Comparison of ENCODE assay signal across 9 mouse cellular contexts in genomic region chr13:99541429-99542267, GRCm38 (mm10). TPM values are rescaled to one million over a fixed set of nuclear protein-coding genes. Genes with fewer than 3 reads are reported as not detected.
DNase-seq lines count a peak whose midpoint lies in the region; ATAC-seq and TF ChIP-seq lines count a peak whose summit lies in the region.
"Had no signal": no experiment of that assay in that cellular context is flagged by ENCODE, and none has a peak within 500 bp of the region (broad histone marks: within the 10 kb centered on the region; RNA-seq: fewer than 3 reads in every experiment).

No protein-coding gene starts in this region.

- no peaks in the 10 kb centered on the region; the same call in 1 of the 2 replicates for H3K27me3 ChIP-seq in liver, embryonic 12.5 days (replicated peaks)
- no peaks in the 10 kb centered on the region for H3K27me3 ChIP-seq in liver, postnatal 0 days (ENCODE audit: insufficient read depth, low read length)
- no peaks in the 10 kb centered on the region for H3K27me3 ChIP-seq in hindbrain, embryonic 12.5 days
- no peaks in the 10 kb centered on the region for H3K27me3 ChIP-seq in midbrain, embryonic 15.5 days (replicated peaks)

- H3K9me3 ChIP-seq in liver, embryonic 12.5 days (replicated peaks), result no peaks in the 10 kb centered on the region
- no peaks in the 10 kb centered on the region for H3K9me3 ChIP-seq in liver, postnatal 0 days (ENCODE audit: low read length)
- no peaks in the 10 kb centered on the region for H3K9me3 ChIP-seq in hindbrain, embryonic 12.5 days (replicated peaks)
- no peaks in the 10 kb centered on the region for H3K9me3 ChIP-seq in midbrain, embryonic 15.5 days

- ATAC-seq in liver, embryonic 12.5 days, result no peak
- no peak for ATAC-seq in liver, postnatal 0 days
- ATAC-seq in hindbrain, embryonic 12.5 days (ENCODE audit: low FRiP score), result peak; percentile 76
- ATAC-seq in midbrain, embryonic 15.5 days (replicated peaks), result peak; percentile 91

- peak; percentile 42 for DNase-seq in embryo, embryonic 11 days
- DNase-seq in embryo, embryonic 9.5 days (ENCODE audit: extremely low spot score), result no peak
- DNase-seq in liver, postnatal 0 days, result no peak
- DNase-seq in cerebellum, postnatal 14 days, result no peak
- DNase-seq in frontal cortex, adult 2 months (ENCODE audit: extremely low spot score in 1 of 2, low spot score in 1 of 2), result no peak
- DNase-seq: left cerebral cortex, postnatal 4 days had no signal

- H3K4me2 ChIP-seq in liver, embryonic 12.5 days, result peak overlapping the region; percentile 3; the same call in 1 of the 2 replicates
- H3K4me2 ChIP-seq in liver, postnatal 0 days (ENCODE audit: low read depth, low read length), result no peak overlapping the region
- peak overlapping the region; percentile 44 for H3K4me2 ChIP-seq in hindbrain, embryonic 12.5 days (replicated peaks)
- peak overlapping the region; percentile 42 for H3K4me2 ChIP-seq in midbrain, embryonic 15.5 days

- no peak overlapping the region for H3K27ac ChIP-seq in liver, embryonic 12.5 days
- no peak overlapping the region for H3K27ac ChIP-seq in liver, postnatal 0 days (ENCODE audit: low read depth)
- peak overlapping the region; percentile 37; the same call in 1 of the 2 replicates for H3K27ac ChIP-seq in hindbrain, embryonic 12.5 days
- H3K27ac ChIP-seq in midbrain, embryonic 15.5 days, result peak overlapping the region; percentile 46; the same call in 1 of the 2 replicates

- whole genome bisulfite sequencing in liver, embryonic 12.5 days (ENCODE audit: insufficient replicate concordance), result 26% methylated on average over 20 of the region's 21 CpGs
- WGBS in liver, postnatal 0 days (ENCODE audit: insufficient replicate concordance), result 44% methylated on average over 21 of the region's 21 CpGs
- 35% methylated on average over 21 of the region's 21 CpGs for WGBS in hindbrain, embryonic 12.5 days
- 18% methylated on average over 21 of the region's 21 CpGs for WGBS in midbrain, embryonic 15.5 days

- TF ChIP-seq CTCF in liver, postnatal 0 days (IDR thresholded peaks at IDR 0.05; ENCODE audit: low read depth), result no peak

- no peaks in the 10 kb centered on the region for H3K36me3 ChIP-seq in liver, embryonic 12.5 days
- H3K36me3 ChIP-seq in liver, postnatal 0 days (replicated peaks; ENCODE audit: insufficient read depth, low read length), result no peaks in the 10 kb centered on the region
- no peaks in the 10 kb centered on the region for H3K36me3 ChIP-seq in hindbrain, embryonic 12.5 days
- H3K36me3 ChIP-seq in midbrain, embryonic 15.5 days (replicated peaks), result no peaks in the 10 kb centered on the region

- H3K9ac ChIP-seq in liver, embryonic 12.5 days, result no peak overlapping the region
- H3K9ac ChIP-seq in liver, postnatal 0 days (replicated peaks), result no peak overlapping the region
- 0 out of 2 replicates have a peak overlapping the region, but pooled peaks have one; percentile 29 for H3K9ac ChIP-seq in hindbrain, embryonic 12.5 days
- 0 out of 2 replicates have a peak overlapping the region, but pooled peaks have one; percentile 27 for H3K9ac ChIP-seq in midbrain, embryonic 15.5 days

- no peak overlapping the region for H3K4me3 ChIP-seq in liver, embryonic 12.5 days
- H3K4me3 ChIP-seq in liver, postnatal 0 days (ENCODE audit: low read depth, low read length), result no peak overlapping the region
- H3K4me3 ChIP-seq in hindbrain, embryonic 12.5 days, result no peak overlapping the region
- H3K4me3 ChIP-seq in midbrain, embryonic 15.5 days, result peak overlapping the region; percentile 24

- H3K4me1 ChIP-seq in liver, embryonic 12.5 days, result no peaks in the 10 kb centered on the region
- H3K4me1 ChIP-seq in liver, postnatal 0 days (ENCODE audit: insufficient read depth), result no peaks in the 10 kb centered on the region
- H3K4me1 ChIP-seq in hindbrain, embryonic 12.5 days, result peaks cover 15% of the 10 kb centered on the region
- peaks cover 21% of the 10 kb centered on the region for H3K4me1 ChIP-seq in midbrain, embryonic 15.5 days

- no peak for TF ChIP-seq EP300 in liver, postnatal 0 days (IDR thresholded peaks at IDR 0.05; ENCODE audit: low read depth)

RNA-seq across cellular contexts. Expression of gene Map1b, which starts 25.3 kb away (rescaled TPM):
- 11.2 and 12.7 TPM in 2 replicates for polyA plus RNA-seq in liver, embryonic 12.5 days (2016; fragmentation: Nextera tagmentation; extraction: Ambion mirVana)
- 1.2 and 1.3 TPM in 2 replicates for polyA plus RNA-seq in liver, postnatal 0 days (2015; fragmentation: Nextera tagmentation; extraction: Ambion mirVana)
- polyA plus RNA-seq in hindbrain, embryonic 12.5 days (2016; fragmentation: Nextera tagmentation; extraction: Ambion mirVana), result 1,280 and 1,328 TPM in 2 replicates
- 2,126 and 2,223 TPM in 2 replicates for polyA plus RNA-seq in midbrain, embryonic 15.5 days (2015; fragmentation: Nextera tagmentation; extraction: Ambion mirVana)
- 145 and 146 TPM in 2 replicates for polyA plus RNA-seq in frontal cortex, adult 2 months (2012; rRNA removed)

Comparison
In these comparisons a context has a peak if more than half of its experiments do, and no peak if none do; other contexts are left out.
1. ATAC-seq: peak in hindbrain, embryonic 12.5 days (single experiment) and midbrain, embryonic 15.5 days (single experiment); none in liver, embryonic 12.5 days (single experiment) and liver, postnatal 0 days (single experiment).
2. H3K27ac ChIP-seq: peak in hindbrain, embryonic 12.5 days (single experiment) and midbrain, embryonic 15.5 days (single experiment); none in liver, embryonic 12.5 days (single experiment) and liver, postnatal 0 days (single experiment).
3. H3K9ac ChIP-seq: peak in hindbrain, embryonic 12.5 days (single experiment) and midbrain, embryonic 15.5 days (single experiment); none in liver, embryonic 12.5 days (single experiment) and liver, postnatal 0 days (single experiment).
4. RNA of gene Map1b, which starts 25.3 kb away (polyA plus RNA-seq): 2,126 to 2,223 TPM in midbrain, embryonic 15.5 days, 1,280 to 1,328 TPM in hindbrain, embryonic 12.5 days and 145 to 146 TPM in frontal cortex, adult 2 months; 11.2 to 12.7 TPM in liver, embryonic 12.5 days and 1.2 to 1.3 TPM in liver, postnatal 0 days; every median in the first group is over 10 times any median in the second.